Mouse (Mus musculus) mouse trophoblast stem cell (cell line): ENCODE results near the gene Cep135.

Experiments used
- in situ Hi-C, 2 experiments: fragments of 300-500 bp; cut with MseI, MboI; formaldehyde crosslinking; loops; 2 replicates in 1 of 2; 3 replicates in 1 of 2; pipeline ENCODE4 v1.15.1; 2025

Cep135 gene

GRCm38 (mm10) chr5:76644234-76644633 lies 55.7 kb downstream of the Cep135 start:
- in situ Hi-C loops = no loop called here

- in situ Hi-C loops = no loop called here
Observed at GRCm38 (mm10) chr5:76645091-76645868, 56.8 kb downstream of the Cep135 start.

- in situ Hi-C loops = no loop called here
Observed at GRCm38 (mm10) chr5:76649897-76650296, 61.4 kb downstream of the Cep135 start.

- in situ Hi-C loops = no loop called here
Observed at GRCm38 (mm10) chr5:76651151-76651725, 62.7 kb downstream of the Cep135 start.

- in situ Hi-C loops = no loop called here
Observed at GRCm38 (mm10) chr5:76656212-76656611, 67.7 kb downstream of the Cep135 start, which contains the start of gene C530008M17Rik. Gene C530008M17Rik (plus strand): TSS chr5:76656512.

GRCm38 (mm10) chr5:76657245-76658083 lies 69.0 kb downstream of the Cep135 start:
- in situ Hi-C loops = no loop called here

- in situ Hi-C loops = no loop called here
Observed at GRCm38 (mm10) chr5:76658084-76658934, 69.8 kb downstream of the Cep135 start.

- in situ Hi-C loops = no loop called here
Observed at GRCm38 (mm10) chr5:76659958-76660635, 71.6 kb downstream of the Cep135 start.

GRCm38 (mm10) chr5:76661310-76661709 lies 72.8 kb downstream of the Cep135 start:
- in situ Hi-C loops = no loop called here

- in situ Hi-C loops = no loop called here
Observed at GRCm38 (mm10) chr5:76664936-76665335, 76.4 kb downstream of the Cep135 start.

GRCm38 (mm10) chr5:76665421-76665820 lies 76.9 kb downstream of the Cep135 start:
- in situ Hi-C loops = no loop called here

- in situ Hi-C loops = no loop called here
Observed at GRCm38 (mm10) chr5:76666026-76666756, 77.7 kb downstream of the Cep135 start.

GRCm38 (mm10) chr5:76668118-76668517 lies 79.6 kb downstream of the Cep135 start:
- in situ Hi-C loops = no loop called here

GRCm38 (mm10) chr5:76668547-76668946 lies 80.0 kb downstream of the Cep135 start:
- in situ Hi-C loops = no loop called here

- in situ Hi-C loops = no loop called here
Observed at GRCm38 (mm10) chr5:76670183-76670582, 81.7 kb downstream of the Cep135 start.

- in situ Hi-C loops = no loop called here
Observed at GRCm38 (mm10) chr5:76674022-76674653, 85.6 kb downstream of the Cep135 start.

GRCm38 (mm10) chr5:76675369-76675768 lies 86.9 kb downstream of the Cep135 start:
- in situ Hi-C loops = no loop called here

- in situ Hi-C loops = no loop called here
Observed at GRCm38 (mm10) chr5:76680959-76681358, 92.5 kb downstream of the Cep135 start.

- in situ Hi-C loops = no loop called here
Observed at GRCm38 (mm10) chr5:76681895-76682656, 93.6 kb downstream of the Cep135 start.
